Mouse (Mus musculus) kidney, postnatal 14 days (tissue): ENCODE measurements around the gene Sim1.

Experiments
- DNase-seq: peaks from one replicate; pipeline ENCODE4 v3.0.0; 2022; ENCODE audit warnings: mixed read lengths

Gene Sim1

DNA sequence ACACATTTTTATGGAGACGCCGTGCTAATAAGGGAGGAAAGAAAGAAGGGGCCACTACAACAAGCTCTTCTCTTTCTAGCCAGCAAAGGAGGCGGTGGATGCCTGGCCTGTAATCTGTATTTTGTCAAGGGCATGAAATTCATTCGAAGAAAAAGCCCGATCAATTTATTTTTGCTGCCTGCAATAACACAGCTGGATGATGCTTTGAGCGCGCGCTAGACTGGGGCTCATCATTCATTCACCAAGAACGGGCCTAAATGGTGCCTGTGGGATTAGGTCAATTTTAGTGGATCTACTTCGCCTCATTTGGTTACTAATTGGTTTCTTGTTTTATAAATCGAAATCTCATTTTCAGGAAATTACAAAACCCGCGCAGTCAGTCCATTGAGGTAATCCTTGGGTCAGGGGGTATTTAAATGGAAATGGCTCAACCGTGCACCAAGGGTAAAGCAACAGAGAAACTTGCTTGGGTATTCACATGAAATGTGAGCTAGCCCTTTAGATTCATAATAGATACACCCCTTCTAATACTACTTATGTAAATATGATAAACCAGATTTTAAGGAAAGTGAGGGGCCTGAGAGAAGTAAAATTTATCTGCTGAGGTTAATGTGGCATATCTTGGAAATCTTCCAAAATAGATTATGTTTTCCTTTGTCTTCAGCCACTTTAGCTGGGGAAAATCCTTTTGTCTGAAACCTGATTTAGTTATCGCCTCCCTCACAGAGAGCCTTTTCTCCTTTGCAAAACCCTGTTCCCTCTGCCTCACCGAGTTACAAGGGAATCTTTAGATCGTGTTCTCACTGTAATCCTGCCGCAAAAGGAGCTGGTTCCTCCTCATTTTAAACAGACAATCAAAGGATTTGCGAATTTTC is 7.3 kb downstream of the Sim1 start:
- DNase-seq: peak; percentile 17

GRCm38 (mm10) chr10:50902741-50903715 is 8.5 kb downstream of the Sim1 start:
- peak; percentile 86 for DNase-seq

DNA sequence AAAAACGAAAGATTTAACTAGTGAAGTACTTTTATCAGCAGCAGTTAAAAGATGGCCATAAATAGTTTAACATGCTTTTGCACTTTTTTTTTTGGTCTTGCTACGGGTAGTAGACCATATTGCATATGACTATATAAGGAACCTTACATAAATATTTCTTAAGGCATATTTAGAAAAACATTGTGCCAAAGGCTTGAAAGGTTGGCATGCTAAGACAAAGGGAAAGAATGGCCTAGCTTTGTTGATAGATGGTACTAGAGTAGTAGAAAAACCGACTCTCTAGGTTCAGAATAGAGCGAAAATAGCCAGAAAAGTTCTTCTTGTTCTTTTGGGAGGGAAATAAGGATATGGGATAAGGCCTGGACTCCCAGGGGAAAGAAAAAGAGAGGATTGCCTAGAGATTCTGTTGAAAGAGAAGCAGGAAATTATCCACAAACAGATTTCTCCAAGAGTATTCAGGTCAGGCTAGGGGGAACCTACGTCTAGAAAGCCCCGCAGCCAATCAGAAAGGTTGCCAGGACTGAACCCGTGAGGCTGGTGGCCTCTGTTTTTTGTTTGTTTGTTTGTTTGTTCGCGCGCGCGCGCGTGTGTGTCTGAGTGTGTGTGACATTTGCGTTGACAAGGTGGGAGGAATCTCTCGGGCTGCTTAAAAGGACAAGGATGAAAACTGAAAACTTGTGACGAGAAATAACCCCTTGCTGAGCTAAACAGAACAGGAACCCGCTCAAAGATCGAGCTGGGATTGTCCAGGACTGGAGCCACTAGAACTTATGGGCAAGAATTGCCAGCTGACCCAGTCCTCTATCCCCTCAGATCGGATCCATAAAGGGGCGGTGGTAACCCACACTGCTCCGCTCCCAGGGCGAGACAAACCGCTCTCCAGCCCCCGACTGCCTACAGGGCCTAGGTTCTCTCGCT is 9.6 kb downstream of the Sim1 start:
- DNase-seq: peak; percentile 15

DNA sequence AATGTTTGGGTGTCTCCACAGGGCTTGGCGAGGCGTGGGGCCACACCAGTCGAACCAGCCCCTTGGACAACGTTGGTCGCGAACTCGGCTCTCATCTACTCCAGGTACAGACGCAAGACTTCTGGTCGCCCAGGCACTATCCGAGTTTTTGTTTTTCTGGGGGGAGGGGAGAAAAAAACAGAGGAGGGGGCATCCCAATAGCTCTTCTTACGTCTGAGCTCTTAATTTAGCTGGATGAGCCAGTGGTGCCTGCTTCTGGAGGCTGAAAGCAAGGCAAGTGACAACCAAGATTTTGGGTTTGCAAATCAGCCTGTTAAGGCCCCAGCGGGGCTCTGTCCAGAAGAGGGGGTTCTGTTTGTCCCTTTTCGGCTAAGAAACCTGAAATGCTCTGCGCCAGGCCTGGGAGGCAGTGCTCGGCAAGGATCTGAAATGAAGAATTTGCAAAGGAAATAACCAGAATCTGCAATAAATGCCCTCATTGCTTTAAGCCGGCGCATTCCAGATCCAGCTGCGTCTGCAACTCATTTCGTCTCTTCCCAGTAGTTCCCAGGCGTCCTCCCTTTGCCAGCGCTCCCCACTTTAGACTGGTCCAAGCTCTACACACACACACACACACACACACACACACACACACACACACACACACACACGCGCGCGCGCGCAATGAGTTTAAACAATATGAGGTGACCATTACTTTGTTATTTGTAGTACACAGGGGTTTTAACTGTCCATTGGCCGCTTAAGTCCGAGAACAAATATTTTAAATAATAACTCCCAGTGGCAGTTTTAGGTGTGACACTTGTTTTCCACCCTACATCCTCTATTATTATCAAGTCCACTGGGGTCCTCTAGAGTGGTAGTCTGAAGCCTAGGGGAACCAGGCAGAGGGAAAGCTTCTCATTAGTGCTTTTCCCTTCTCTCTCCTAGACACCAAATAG is 10.5 kb downstream of the Sim1 start:
- peak; percentile 20 for DNase-seq

GRCm38 (mm10) chr10:50910400-50910799 is 15.8 kb downstream of the Sim1 start:
- DNase-seq: peak; percentile 15

DNA sequence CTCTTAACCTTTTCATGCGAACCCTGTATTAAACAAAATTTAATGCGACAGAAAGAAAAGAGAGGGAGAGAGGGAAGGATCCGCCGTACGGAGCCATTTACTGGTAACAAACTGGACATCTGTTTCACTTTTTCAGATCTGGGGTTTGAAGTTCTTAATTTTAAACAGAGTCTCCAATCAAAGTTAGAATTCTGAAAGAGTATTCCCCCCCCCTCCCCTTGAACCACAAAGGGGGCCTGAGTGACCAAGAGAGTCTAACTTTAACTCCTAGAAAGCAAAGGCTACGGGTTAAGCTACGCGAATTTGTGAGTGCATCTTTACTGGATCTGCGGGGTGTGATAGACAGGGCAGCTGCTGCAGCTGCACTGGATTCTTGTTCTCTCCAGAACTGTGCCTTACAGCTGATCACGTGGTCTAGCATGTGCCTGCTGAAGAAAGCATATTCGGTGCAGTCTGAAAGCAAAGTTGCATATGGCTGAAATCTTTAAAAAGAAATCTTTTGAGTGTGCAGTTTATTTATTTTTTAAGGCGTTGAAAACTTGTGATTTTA is 16.4 kb downstream of the Sim1 start:
- peak; percentile 17 for DNase-seq

DNA sequence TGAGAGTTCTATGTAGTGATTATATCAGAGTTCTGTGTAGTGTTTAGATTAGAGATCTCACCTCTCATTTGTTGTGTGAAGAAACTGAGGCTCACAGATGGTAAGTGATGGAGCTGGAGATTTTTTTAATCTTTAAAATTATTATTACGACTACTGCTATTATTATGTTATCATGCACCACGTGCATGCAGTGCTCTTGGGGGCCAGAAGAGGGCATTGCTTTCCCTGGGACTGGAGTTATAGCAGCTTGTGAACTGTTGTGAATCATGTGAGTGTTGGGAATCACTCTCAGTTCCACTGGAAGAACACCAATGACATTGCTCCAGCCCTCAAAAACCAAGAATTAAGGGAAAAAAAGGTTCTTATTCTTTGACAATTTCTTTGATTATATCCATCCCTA is 21.1 kb downstream of the Sim1 start:
- no peak for DNase-seq

GRCm38 (mm10) chr10:50929281-50929680 is 34.7 kb downstream of the Sim1 start:
- DNase-seq: no peak

GRCm38 (mm10) chr10:50935673-50936072 is 41.1 kb downstream of the Sim1 start:
- DNase-seq: no peak

DNA sequence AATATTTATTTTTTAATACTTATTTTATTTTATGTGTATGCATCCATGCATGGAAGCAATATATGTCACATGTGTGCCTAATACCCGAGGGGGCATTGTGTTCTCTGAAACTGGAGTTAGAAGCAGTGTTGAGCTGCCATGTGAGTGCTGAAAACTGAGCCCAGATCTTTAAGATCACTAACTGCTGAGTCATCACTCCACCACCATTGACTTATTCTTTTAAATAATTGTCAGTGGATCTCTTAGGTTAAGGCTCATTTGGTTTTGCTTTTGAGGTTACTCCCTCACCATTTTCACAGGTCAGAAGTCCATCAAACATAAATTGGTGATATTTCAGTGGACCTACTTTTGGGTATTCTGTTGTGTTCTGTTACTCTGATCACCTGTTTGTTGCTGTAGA is 79.1 kb downstream of the Sim1 start:
- no peak for DNase-seq

DNA sequence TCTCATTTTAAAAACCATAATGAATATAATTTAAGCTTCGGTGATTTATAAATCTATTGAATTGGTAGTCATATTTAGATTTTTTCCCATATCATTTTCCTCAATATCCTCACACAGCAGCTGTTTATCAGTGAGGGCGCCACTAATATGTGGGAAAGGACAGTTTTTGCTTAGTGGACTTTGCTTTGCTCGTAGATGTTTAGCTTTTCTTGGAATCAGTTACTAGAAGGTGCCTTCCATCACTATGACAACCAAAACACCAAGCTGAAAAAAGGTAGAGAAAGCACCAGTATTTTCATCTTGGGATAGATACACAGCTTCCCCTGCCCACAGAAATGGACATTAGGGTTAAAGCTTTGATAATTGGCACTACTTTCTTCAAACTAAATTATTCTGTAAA is 87.3 kb downstream of the Sim1 start:
- peak; percentile 14 for DNase-seq

DNA sequence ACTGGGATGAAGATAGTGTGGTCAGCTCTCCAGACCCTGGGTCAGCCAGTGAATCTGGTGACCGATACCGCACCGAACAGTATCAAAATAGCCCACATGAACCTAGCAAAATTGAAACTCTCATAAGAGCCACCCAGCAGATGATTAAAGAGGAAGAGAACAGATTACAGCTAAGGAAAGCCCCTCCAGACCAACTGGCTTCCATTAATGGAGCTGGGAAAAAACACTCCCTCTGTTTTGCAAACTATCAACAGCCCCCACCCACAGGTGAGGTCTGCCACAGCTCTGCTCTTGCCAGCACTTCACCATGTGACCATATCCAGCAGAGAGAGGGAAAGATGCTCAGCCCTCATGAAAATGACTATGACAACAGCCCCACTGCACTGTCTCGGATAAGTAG is 89.1 kb downstream of the Sim1 start:
- no peak for DNase-seq

DNA sequence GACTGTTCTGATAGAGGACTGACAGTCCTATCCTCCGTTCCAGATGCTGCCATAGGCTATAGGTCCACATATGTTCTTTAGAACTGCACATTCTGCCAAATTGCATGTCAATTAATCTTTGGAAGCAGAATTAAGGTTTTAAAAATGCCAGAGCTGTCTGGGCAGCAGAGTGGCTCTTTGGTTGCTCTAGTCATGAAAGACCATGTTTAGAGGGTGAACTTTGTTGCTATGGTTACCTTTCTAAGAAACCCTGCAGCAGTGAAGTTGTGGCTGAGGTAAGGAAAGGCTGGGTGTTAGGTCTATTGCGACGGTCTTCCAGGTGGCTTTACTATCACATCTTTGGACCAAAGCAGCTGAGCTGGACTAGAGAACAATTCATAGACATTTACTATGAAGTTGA is 113.2 kb downstream of the Sim1 start:
- no peak for DNase-seq

GRCm38 (mm10) chr10:51011391-51012150 is 117.0 kb downstream of the Sim1 start:
- DNase-seq: no peak

DNA sequence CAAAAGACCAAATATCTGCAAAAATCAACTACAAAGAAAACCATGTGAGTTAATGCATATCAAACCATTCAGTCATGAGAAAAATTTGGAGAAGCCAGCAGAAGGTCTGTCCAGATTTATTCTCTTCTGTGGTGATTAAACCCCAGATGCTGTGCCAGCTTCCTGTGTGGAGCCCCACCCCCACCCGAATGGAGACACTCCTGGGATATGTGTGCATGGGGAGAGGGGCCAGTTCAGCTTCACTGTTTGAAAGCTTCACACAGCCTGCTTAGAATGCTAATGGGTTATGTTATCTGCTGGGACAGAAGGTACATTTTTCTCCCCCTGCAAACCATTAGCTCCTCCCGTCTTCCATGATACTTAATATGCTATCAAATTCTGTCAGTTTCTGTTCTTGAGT is 120.3 kb downstream of the Sim1 start:
- DNase-seq: no peak

- no peak for DNase-seq
These were observed 120.8 kb downstream of the Sim1 start for GRCm38 (mm10) chr10:51015362-51015761.

GRCm38 (mm10) chr10:51023308-51024279 is 129.0 kb downstream of the Sim1 start:
- no peak for DNase-seq
